Mouse (Mus musculus) intestine, embryonic 14.5 days (tissue): Measurements from ENCODE around the gene Nav2. TPM values are rescaled to one million over a fixed set of nuclear protein-coding genes. Genes with fewer than 3 reads are reported as not detected.

Experiments used
- ATAC-seq: fragments of 200-750 bp; cut with Nextera tagmentation; replicated peaks from 2 replicates; pipeline ENCODE4 v1.8.0; 2017; ENCODE audit warnings: low read depth, moderate number of reproducible peaks, moderate TSS enrichment, moderate library complexity; ENCODE audit not compliant: low FRiP score, low TSS enrichment
- DNase-seq: peaks from one replicate; pipeline ENCODE4 v3.0.0-alpha.2; 2018; ENCODE audit warnings: low spot score
- H3K27ac ChIP-seq: fragments of 300-500 bp; sonication (generic); 2 replicates; pipeline ENCODE4 v1.5.1; 2014; ENCODE audit warnings: low read depth, mild to moderate bottlenecking, control low read depth
- H3K27me3 ChIP-seq: fragments of 300-500 bp; sonication (generic); replicated peaks from 2 replicates; pipeline ENCODE4 v1.6.1; 2014; ENCODE audit warnings: low read length, control low read depth; ENCODE audit not compliant: control insufficient read depth, insufficient read depth
- H3K36me3 ChIP-seq: fragments of 300-500 bp; sonication (generic); 2 replicates; pipeline ENCODE4 v1.6.1; 2014; ENCODE audit warnings: low read length, control low read depth; ENCODE audit not compliant: control insufficient read depth, insufficient read depth
- H3K4me1 ChIP-seq: fragments of 300-500 bp; sonication (generic); replicated peaks from 2 replicates; pipeline ENCODE4 v1.6.1; 2014; ENCODE audit warnings: low read length, control low read depth, mixed read lengths; ENCODE audit not compliant: control insufficient read depth, insufficient read depth
- H3K4me2 ChIP-seq: fragments of 300-500 bp; sonication (generic); 2 replicates; pipeline ENCODE4 v1.6.1; 2014; ENCODE audit warnings: low read length
- H3K4me3 ChIP-seq: fragments of 300-500 bp; sonication (generic); 2 replicates; pipeline ENCODE4 v1.5.1; 2014; ENCODE audit warnings: low read depth, low read length, control low read depth, mixed read lengths
- H3K9ac ChIP-seq: fragments of 300-500 bp; sonication (generic); 2 replicates; pipeline ENCODE4 v1.6.1; 2014; ENCODE audit warnings: mild to moderate bottlenecking, low read length
- H3K9me3 ChIP-seq: fragments of 300-500 bp; sonication (generic); 2 replicates; pipeline ENCODE4 v1.6.1; 2016; ENCODE audit warnings: low read length, control low read depth; ENCODE audit not compliant: control insufficient read depth
- WGBS: fragments of 180-500 bp; shearing (Covaris S2); extraction: QIAGEN DNeasy Blood & Tissue Kit; methylation state at CpG from one replicate; pipeline ENCODE4 v1.1.7; 2014; 5-methylcytosine and 5-hydroxymethylcytosine counted together
- polyA plus RNA-seq: library from polyadenylated mRNA; unstranded; fragments of >200 nt; fragmentation: Nextera tagmentation; extraction: Ambion mirVana; gene quantifications from 2 replicates; pipeline ENCODE4 v1.2.1, GENCODE M21; 2014

The Nav2 gene
- polyA plus RNA-seq, 1 experiment from 2014 or later, result 31.5 TPM

DNA sequence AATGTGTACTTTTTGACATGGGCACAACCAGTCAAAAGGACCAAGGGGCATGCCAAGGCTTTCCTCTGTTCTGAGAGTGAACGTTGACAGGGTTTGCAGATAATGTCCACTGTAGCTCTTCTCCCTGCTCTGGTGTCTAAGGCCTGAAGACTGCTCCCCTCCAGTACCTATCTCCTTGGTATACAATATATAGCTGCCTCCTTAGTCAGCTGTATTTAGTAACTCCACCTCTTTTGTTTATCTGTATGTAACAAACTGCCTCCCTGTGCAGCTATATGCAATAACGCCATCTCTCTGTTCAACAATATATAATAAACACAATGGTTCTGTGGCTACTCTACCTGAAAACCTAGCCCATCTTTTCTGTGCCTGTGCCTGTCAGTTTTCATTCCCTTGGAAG is 413.7 kb downstream of the Nav2 start:
- peaks cover 39% of the 10 kb centered on the region for H3K4me1 ChIP-seq
- DNase-seq, result no peak
- H3K9me3 ChIP-seq, result no peaks in the 10 kb centered on the region
- no peak overlapping the region for H3K4me3 ChIP-seq
- ATAC-seq, result no peak
- no peak overlapping the region for H3K9ac ChIP-seq
- H3K4me2 ChIP-seq, result no peak overlapping the region
- no peak overlapping the region for H3K27ac ChIP-seq
- H3K27me3 ChIP-seq, result no peaks in the 10 kb centered on the region
- WGBS, result 82% methylated on average over 2 of the region's 2 CpGs
- 0 out of 2 replicates have a peak, but pooled peaks cover 3% of the 10 kb centered on the region for H3K36me3 ChIP-seq

DNA sequence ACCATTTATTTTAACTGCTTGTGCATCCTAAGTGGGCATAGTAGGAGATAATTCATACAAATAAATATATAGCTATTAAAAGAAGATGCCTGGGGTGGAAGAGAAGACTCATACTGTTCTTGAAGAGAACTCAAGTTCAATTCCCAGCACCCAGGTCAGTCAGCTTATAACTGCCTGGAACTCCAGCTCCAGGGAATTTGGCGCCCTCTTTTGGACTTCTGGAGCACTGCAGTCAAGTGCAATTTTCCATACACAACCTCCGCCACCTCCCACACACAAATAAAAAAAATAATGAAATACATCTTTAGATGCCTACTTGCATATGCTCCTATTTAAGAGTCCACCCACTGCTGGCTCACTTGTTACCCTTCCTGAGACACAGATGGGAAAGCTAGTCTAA is 416.1 kb downstream of the Nav2 start:
- 0 out of 2 replicates have a peak, but pooled peaks cover 3% of the 10 kb centered on the region for H3K36me3 ChIP-seq
- no peaks in the 10 kb centered on the region for H3K27me3 ChIP-seq
- DNase-seq, result no peak
- no peak overlapping the region for H3K4me2 ChIP-seq
- no peak for ATAC-seq
- H3K9me3 ChIP-seq, result no peaks in the 10 kb centered on the region
- H3K27ac ChIP-seq, result no peak overlapping the region
- no peak overlapping the region for H3K4me3 ChIP-seq
- H3K4me1 ChIP-seq, result peaks cover 27% of the 10 kb centered on the region
- H3K9ac ChIP-seq, result no peak overlapping the region
- 92% methylated on average over 2 of the region's 2 CpGs for WGBS

DNA sequence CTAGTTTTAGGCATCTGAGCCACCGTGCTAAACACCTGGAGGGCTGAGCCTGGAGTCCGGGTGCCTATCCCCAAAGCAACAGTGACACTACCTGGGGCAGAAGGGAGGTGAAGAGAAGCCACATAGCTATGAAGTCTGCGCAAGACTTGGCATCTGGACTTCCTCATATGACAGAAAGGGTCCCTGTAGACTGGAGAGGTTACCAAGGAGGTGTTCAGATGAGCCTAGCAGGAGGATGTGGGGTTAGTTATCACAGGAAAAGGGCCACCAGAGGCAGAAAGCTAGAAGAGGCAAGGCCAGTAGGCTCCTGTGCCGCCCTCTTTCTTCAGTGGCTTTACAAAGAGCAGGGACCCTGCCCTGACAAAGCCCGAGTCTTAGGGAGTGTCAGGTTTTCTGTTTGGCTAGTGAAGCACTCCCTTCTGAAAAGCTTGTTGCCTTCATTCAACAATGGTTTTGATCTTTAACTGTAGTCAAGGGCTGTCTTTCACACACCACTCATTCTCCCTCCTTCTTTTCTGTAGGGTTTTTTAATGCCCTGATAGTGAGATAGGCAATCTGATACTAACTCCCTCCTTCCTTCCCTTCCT is 417.7 kb downstream of the Nav2 start:
- no peaks in the 10 kb centered on the region for H3K9me3 ChIP-seq
- H3K4me3 ChIP-seq, result no peak overlapping the region
- DNase-seq (no peak), ATAC-seq (no peak)
- no peak overlapping the region for H3K9ac ChIP-seq
- 0 out of 2 replicates have a peak, but pooled peaks cover 3% of the 10 kb centered on the region for H3K36me3 ChIP-seq
- WGBS, result 71% methylated on average over 5 of the region's 5 CpGs
- peaks cover 17% of the 10 kb centered on the region for H3K4me1 ChIP-seq
- H3K27me3 ChIP-seq, result no peaks in the 10 kb centered on the region
- no peak overlapping the region for H3K4me2 ChIP-seq
- H3K27ac ChIP-seq, result no peak overlapping the region

DNA sequence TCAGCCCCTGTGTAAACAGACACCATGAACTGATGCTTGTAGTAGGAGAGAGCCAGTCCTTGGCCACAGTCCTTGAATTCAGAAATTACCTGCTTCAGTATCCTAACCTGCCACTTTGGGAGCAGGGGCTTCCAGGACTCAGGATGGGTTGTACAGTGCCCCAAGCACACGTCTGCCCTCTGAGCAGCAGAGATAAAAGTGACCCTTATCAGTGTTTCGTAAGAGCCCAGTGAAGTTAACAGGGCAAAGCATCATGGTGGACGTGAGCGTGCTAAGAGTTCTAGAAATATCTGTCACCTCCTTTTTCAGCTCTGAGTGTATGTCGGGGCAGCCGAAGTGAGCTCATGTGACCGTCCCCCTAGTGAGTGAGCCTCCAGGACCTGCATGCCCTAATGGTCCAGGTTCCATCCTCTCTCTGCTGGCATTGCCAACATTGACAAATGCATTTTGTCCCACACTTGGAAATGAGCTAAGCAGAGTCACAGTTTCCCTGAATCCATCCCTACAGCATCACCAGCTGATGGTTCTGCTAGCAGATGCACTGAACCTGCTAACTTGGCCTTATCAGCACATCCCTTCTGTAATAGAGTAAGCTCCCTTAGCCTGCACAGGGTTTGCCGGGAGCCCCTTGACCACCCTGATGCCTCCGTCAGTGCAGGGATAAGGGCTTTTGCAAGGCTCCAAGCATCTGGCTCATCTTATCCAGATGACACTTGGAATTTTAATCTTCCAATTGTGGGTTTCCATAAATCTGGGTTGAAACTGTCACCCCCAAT is 418.6 kb downstream of the Nav2 start:
- no peak for ATAC-seq

DNA sequence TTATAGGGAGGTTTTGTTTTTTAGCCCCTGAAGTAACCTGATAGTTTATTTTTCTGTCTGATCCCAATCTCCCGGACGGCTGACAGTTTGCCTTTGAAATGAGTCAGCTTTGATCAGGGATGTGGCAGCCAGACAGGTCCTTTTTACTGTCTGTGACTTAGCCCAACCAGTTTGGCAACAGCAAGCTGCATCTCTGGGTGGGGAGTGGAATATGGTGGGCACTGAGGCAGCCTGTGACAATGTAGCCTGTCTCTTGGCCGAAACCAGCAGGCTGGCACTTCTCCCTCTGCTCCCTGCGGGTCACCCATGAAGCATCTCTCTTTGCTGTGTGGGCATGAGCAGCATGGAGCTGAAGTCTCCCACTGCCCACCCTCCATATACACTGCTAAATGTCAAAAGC is 421.7 kb downstream of the Nav2 start:
- H3K27me3 ChIP-seq, result no peaks in the 10 kb centered on the region
- peaks cover 25% of the 10 kb centered on the region for H3K4me1 ChIP-seq
- 67% methylated on average over 4 of the region's 4 CpGs for WGBS
- DNase-seq (no peak), ATAC-seq (no peak)
- no peak overlapping the region for H3K9ac ChIP-seq
- no peaks in the 10 kb centered on the region for H3K36me3 ChIP-seq
- H3K4me3 ChIP-seq, result no peak overlapping the region
- H3K27ac ChIP-seq, result no peak overlapping the region
- H3K4me2 ChIP-seq, result no peak overlapping the region
- no peaks in the 10 kb centered on the region for H3K9me3 ChIP-seq

More for the DNA sequence above, 418.6 kb downstream of the Nav2 start:
- H3K4me2 ChIP-seq, result no peak overlapping the region
- no peak overlapping the region for H3K4me3 ChIP-seq
- H3K27ac ChIP-seq, result no peak overlapping the region
- H3K36me3 ChIP-seq, result 0 out of 2 replicates have a peak, but pooled peaks cover 3% of the 10 kb centered on the region
- H3K9ac ChIP-seq, result no peak overlapping the region
- no peaks in the 10 kb centered on the region for H3K27me3 ChIP-seq
- H3K9me3 ChIP-seq, result no peaks in the 10 kb centered on the region
- peaks cover 22% of the 10 kb centered on the region for H3K4me1 ChIP-seq
- DNase-seq, result no peak
- WGBS, result 74% methylated on average over 9 of the region's 9 CpGs

DNA sequence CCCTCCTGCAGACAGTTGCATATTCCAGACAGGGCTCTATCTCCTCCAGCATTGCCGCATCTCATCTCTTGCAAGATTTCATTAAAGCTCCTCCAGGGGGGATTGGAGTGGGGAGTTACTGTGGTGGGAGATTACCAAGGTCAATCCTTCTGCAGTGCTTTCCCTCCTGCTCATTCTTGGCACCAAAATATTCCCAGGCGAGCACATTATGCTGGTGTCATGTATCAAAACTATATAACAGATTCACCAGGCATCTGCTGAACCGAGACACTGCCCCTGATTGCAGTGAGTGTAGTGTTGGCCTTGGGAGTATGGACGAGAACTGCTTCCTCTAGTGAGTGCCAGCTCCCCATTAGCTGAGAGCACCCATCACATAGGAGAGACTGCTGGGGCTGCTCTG is 423.4 kb downstream of the Nav2 start:
- no peak overlapping the region for H3K9ac ChIP-seq
- DNase-seq (no peak), ATAC-seq (no peak)
- no peaks in the 10 kb centered on the region for H3K27me3 ChIP-seq
- H3K4me3 ChIP-seq, result no peak overlapping the region
- no peaks in the 10 kb centered on the region for H3K9me3 ChIP-seq
- no peaks in the 10 kb centered on the region for H3K36me3 ChIP-seq
- H3K4me1 ChIP-seq, result peaks cover 14% of the 10 kb centered on the region
- 46% methylated on average over 4 of the region's 4 CpGs for WGBS
- no peak overlapping the region for H3K4me2 ChIP-seq
- no peak overlapping the region for H3K27ac ChIP-seq

DNA sequence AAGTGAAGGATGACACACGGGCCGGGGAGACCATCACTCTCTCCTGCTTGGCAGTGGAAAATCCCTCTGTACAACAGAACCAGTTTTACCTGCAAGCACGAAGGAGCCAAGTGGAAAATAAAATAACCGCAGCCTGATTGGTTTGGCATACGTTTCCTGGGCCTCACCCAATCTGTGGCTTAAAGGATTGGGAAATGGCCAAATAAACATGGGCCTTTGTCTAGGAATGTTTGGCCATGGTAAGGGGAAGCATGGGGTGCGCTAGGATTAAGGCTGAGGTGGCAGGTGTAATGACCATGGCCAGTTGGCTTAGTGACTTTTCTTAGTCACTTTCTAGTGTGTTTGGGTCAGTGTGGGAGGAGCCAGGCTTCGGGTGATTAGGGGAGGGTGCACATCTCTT is 424.1 kb downstream of the Nav2 start:
- Histone ChIP-seq H3K9me3 (no peaks in the 10 kb centered on the region), H3K27ac (no peak overlapping the region), H3K4me2 (no peak overlapping the region), H3K9ac (no peak overlapping the region), H3K4me3 (no peak overlapping the region), H3K27me3 (no peaks in the 10 kb centered on the region), H3K36me3 (no peaks in the 10 kb centered on the region), H3K4me1 (peaks cover 11% of the 10 kb centered on the region)
- no peak for DNase-seq
- ATAC-seq, result no peak
- WGBS, result 67% methylated on average over 7 of the region's 7 CpGs

DNA sequence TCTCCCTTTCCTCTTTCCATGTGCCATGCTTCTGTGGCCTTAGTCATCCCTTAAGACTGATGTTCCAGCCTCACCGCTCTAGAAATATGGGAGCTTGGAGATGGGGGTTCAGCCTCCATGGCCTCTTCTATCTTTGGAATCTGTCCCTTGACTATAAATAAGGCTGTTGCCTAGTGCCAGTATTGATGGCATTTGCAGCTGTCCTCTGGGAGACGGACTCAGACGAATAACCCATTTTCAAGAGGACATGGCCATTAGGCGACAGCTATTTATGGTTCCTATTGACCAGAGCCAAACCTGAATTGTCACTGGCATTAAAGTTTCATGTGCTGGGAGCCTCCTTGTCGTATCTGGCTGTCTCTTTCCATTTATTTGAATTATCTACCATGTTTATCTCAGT is 425.6 kb downstream of the Nav2 start:
- H3K27ac ChIP-seq, result no peak overlapping the region
- DNase-seq (no peak), ATAC-seq (no peak)
- H3K36me3 ChIP-seq, result no peaks in the 10 kb centered on the region
- H3K27me3 ChIP-seq, result no peaks in the 10 kb centered on the region
- WGBS, result 61% methylated on average over 5 of the region's 5 CpGs
- H3K9me3 ChIP-seq, result no peaks in the 10 kb centered on the region
- no peak overlapping the region for H3K9ac ChIP-seq
- no peak overlapping the region for H3K4me3 ChIP-seq
- peaks cover 10% of the 10 kb centered on the region; the same call in 1 of the 2 replicates for H3K4me1 ChIP-seq
- no peak overlapping the region for H3K4me2 ChIP-seq

DNA sequence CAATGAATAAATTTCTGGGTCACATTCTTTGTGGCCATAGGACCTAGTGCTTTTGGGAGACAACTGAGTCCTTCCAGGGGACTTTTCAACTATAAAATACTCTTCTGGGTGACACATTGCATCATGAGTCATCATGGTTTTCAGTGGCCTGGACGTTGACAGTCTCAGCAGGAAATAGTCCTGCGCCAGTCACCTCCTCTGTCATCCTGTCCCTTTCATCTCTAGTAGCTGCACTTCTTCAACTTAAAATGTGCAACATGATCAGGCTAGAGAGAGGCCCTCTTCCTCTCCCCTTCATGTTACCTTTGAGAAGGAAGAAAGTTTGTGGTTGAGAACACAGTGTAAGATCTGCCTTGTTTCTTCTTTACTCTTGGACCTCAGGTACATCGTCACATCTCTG is 426.5 kb downstream of the Nav2 start:
- no peak for DNase-seq
- H3K9me3 ChIP-seq, result no peaks in the 10 kb centered on the region
- no peak overlapping the region for H3K4me2 ChIP-seq
- no peak for ATAC-seq
- H3K27me3 ChIP-seq, result no peaks in the 10 kb centered on the region
- peaks cover 10% of the 10 kb centered on the region; the same call in 1 of the 2 replicates for H3K4me1 ChIP-seq
- H3K36me3 ChIP-seq, result no peaks in the 10 kb centered on the region
- no peak overlapping the region for H3K9ac ChIP-seq
- H3K4me3 ChIP-seq, result no peak overlapping the region
- H3K27ac ChIP-seq, result no peak overlapping the region
- WGBS, result 58% methylated on average over 3 of the region's 3 CpGs
